Mouse (Mus musculus) hindbrain, embryonic 14.5 days (tissue): ENCODE measurements around the gene Lyar. TPM values are rescaled to one million over a fixed set of nuclear protein-coding genes. Genes with fewer than 3 reads are reported as not detected.

Experiments
- ATAC-seq: fragments of 200-750 bp; cut with Nextera tagmentation; 2 replicates; pipeline ENCODE4 v1.8.0; 2017; ENCODE audit warnings: moderate number of reproducible peaks, mild to moderate bottlenecking, moderate TSS enrichment, moderate library complexity; ENCODE audit not compliant: low FRiP score
- DNase-seq: peaks from one replicate; pipeline ENCODE4 v3.0.0-alpha.2; 2015; ENCODE audit warnings: low spot score
- H3K27ac ChIP-seq: fragments of 300-500 bp; sonication (generic); 2 replicates; pipeline ENCODE4 v1.5.1; 2014; ENCODE audit warnings: mild to moderate bottlenecking, moderate library complexity
- H3K27me3 ChIP-seq: fragments of 300-500 bp; sonication (generic); 2 replicates; pipeline ENCODE4 v1.6.1; 2014; ENCODE audit warnings: mild to moderate bottlenecking, low read length, mixed read lengths; ENCODE audit not compliant: control insufficient read depth, insufficient read depth
- H3K36me3 ChIP-seq: fragments of 300-500 bp; sonication (generic); replicated peaks from 2 replicates; pipeline ENCODE4 v1.6.1; 2014; ENCODE audit not compliant: control insufficient read depth, insufficient read depth
- H3K4me1 ChIP-seq: fragments of 300-500 bp; sonication (generic); replicated peaks from 2 replicates; pipeline ENCODE4 v1.6.1; 2014; ENCODE audit warnings: antibody characterized with exemption, low read length, mixed read lengths; ENCODE audit not compliant: control insufficient read depth, insufficient read depth
- H3K4me2 ChIP-seq: fragments of 300-500 bp; sonication (generic); replicated peaks from 2 replicates; pipeline ENCODE4 v1.6.1; 2014; ENCODE audit warnings: mild to moderate bottlenecking, moderate library complexity
- H3K4me3 ChIP-seq: fragments of 300-500 bp; sonication (generic); replicated peaks from 2 replicates; pipeline ENCODE4 v1.5.1; 2014; ENCODE audit warnings: mild to moderate bottlenecking, low read length
- H3K9ac ChIP-seq: fragments of 300-500 bp; sonication (generic); 2 replicates; pipeline ENCODE4 v1.6.1; 2014
- H3K9me3 ChIP-seq: fragments of 300-500 bp; sonication (generic); 2 replicates; pipeline ENCODE4 v1.6.1; 2016; ENCODE audit warnings: low read length; ENCODE audit not compliant: control insufficient read depth
- WGBS: fragments of 180-500 bp; shearing (Covaris S2); extraction: QIAGEN DNeasy Blood & Tissue Kit; methylation state at CpG from one replicate; pipeline ENCODE4 v1.1.7; 2014; 5-methylcytosine and 5-hydroxymethylcytosine counted together
- polyA plus RNA-seq: library from polyadenylated mRNA; unstranded; fragments of >200 nt; fragmentation: Nextera tagmentation; extraction: Ambion mirVana; gene quantifications from 2 replicates; pipeline ENCODE4 v1.2.1, GENCODE M21; 2014

The Lyar gene
- polyA plus RNA-seq, 1 experiment from 2014 or later: 33.5 TPM

DNA sequence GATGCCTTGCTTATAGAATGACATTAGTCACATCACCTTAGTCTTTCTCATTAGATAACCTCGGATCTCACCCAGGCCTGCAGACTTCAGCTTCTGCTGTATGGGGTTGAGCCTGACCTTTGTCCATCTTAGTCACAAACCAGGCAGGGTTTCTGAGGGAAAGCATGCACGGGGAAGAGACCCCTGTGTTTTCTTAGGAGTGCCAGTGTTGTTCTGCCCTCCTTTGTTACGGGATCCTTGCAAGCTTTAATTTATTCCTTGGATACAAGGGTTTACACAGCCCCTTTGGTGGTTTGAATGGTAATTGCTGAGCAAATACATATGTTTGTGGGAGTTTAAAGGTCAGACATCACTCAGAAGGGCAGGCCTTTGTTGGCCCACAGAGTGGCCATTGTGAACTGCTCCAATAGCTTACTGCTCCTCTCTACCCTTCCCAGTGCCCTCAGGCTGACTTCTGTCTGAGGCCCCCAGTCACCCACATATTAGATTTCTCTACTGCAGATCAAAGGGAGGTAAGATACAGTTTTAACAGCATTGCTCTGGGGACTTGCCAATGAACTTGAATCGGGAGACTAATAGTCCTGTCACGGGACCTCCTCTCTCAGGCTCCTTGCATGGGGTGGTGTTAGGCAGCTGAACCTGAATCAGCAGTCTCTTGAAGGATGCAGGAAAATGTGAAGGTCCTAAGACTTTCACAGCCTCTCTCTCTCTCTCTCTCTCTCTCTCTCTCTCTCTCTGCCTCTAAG lies 20.6 kb downstream of the Lyar start:
- DNase-seq (no peak), ATAC-seq (peak; percentile 51; the same call in 1 of the 2 replicates)
- no peak overlapping the region for H3K9ac ChIP-seq
- H3K27ac ChIP-seq: no peak overlapping the region
- H3K4me3 ChIP-seq: no peak overlapping the region
- WGBS: 7% methylated on average over 5 of the region's 5 CpGs
- no peaks in the 10 kb centered on the region for H3K27me3 ChIP-seq
- H3K4me2 ChIP-seq: no peak overlapping the region
- no peaks in the 10 kb centered on the region for H3K36me3 ChIP-seq
- H3K4me1 ChIP-seq: no peaks in the 10 kb centered on the region
- no peaks in the 10 kb centered on the region for H3K9me3 ChIP-seq

DNA sequence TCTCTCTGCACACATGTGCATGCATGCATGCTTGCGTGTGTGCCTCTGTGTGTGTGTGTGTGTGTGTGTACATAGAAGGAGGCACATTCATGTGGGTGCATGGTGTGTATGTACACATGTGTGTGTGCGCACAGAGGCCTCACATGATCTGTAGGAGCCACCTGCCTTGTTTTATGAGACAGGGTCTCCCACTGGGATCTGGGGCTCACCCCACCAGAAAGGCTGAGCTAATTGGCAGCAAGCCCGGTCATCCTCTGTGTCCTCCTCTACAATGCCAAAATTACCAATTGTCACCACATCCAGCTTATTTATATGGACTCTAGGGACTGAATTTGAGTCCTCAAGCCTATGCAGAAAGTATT lies 21.2 kb downstream of the Lyar start:
- Histone ChIP-seq H3K4me3 (no peak overlapping the region), H3K4me1 (no peaks in the 10 kb centered on the region), H3K36me3 (no peaks in the 10 kb centered on the region), H3K9ac (no peak overlapping the region), H3K27me3 (no peaks in the 10 kb centered on the region), H3K4me2 (no peak overlapping the region), H3K9me3 (no peaks in the 10 kb centered on the region), H3K27ac (no peak overlapping the region)
- 57% methylated on average over 3 of the region's 3 CpGs for WGBS
- ATAC-seq (peak; percentile 46; the same call in 1 of the 2 replicates), DNase-seq (no peak)

DNA sequence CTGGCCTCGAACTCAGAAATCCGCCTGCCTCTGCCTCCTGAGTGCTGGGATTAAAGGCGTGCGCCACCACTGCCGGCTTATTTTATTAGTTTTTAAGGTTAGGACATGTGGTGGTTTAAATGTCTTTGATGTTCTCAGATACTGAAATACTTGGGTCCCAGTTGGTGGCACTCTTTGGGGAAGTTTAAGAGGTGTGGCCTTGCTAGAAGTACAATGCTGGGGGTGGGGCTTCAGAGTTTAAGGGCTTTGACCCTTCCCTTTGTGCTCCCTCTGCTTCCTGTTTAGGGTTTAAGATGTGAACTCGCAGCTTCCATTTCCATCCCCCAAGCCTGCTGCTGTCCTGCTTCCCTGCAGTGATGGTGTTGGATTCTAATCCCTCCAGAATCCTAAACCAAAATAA lies 21.7 kb downstream of the Lyar start:
- DNase-seq: no peak
- Histone ChIP-seq H3K9ac (no peak overlapping the region), H3K4me3 (no peak overlapping the region), H3K27ac (no peak overlapping the region), H3K36me3 (no peaks in the 10 kb centered on the region), H3K9me3 (no peaks in the 10 kb centered on the region), H3K4me2 (no peak overlapping the region), H3K4me1 (no peaks in the 10 kb centered on the region), H3K27me3 (no peaks in the 10 kb centered on the region)
- no peak for ATAC-seq
- 79% methylated on average over 6 of the region's 6 CpGs for WGBS

DNA sequence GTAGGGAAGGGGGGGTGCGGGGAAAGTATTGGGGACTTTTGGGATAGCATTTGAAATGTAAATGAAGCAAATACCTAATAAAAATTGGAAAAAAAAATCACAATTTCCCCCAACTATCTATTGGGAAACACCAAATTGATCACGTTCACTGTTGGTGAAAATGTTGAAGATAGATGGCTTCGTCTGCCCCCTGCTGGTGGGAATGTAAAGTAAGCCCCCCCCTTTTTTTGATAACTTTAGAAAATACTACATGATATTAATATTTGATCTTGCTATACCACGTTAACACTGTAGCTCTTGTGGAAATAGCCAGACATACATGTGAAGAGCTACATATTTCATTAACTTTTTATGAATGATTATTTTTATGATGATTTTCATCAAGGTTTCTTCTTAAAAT lies 34.9 kb downstream of the Lyar start:
- Histone ChIP-seq H3K9me3 (no peaks in the 10 kb centered on the region), H3K4me1 (no peaks in the 10 kb centered on the region), H3K27ac (no peak overlapping the region), H3K27me3 (no peaks in the 10 kb centered on the region), H3K36me3 (no peaks in the 10 kb centered on the region), H3K9ac (no peak overlapping the region), H3K4me2 (no peak overlapping the region), H3K4me3 (no peak overlapping the region)
- DNase-seq (no peak), ATAC-seq (no peak)
- WGBS: 50% methylated on average over 4 of the region's 4 CpGs

DNA sequence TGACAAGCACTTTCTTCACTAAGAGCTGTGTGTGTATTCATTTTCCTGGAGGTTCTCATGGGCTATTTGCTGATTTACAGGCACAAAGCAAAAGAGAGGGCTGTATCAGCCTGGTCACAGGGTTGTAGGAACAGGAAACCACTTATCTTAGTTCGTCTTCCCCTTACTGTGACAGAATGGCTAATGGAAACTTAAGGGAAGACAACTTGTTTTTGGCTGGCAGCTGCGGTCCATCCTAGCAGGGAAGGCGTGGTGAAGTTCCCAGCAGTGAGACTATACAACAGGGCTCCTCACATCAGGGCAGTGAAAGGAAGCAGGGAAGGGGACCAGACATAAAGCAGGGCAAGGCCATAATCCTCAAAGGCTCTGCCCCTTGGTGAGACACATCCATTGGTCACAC lies 35.4 kb downstream of the Lyar start:
- H3K36me3 ChIP-seq: no peaks in the 10 kb centered on the region
- H3K9me3 ChIP-seq: no peaks in the 10 kb centered on the region
- no peak overlapping the region for H3K4me2 ChIP-seq
- no peak for DNase-seq
- 80% methylated on average over 3 of the region's 3 CpGs for WGBS
- H3K27ac ChIP-seq: no peak overlapping the region
- no peak overlapping the region for H3K4me3 ChIP-seq
- no peaks in the 10 kb centered on the region for H3K27me3 ChIP-seq
- ATAC-seq: no peak
- H3K4me1 ChIP-seq: no peaks in the 10 kb centered on the region
- H3K9ac ChIP-seq: no peak overlapping the region

DNA sequence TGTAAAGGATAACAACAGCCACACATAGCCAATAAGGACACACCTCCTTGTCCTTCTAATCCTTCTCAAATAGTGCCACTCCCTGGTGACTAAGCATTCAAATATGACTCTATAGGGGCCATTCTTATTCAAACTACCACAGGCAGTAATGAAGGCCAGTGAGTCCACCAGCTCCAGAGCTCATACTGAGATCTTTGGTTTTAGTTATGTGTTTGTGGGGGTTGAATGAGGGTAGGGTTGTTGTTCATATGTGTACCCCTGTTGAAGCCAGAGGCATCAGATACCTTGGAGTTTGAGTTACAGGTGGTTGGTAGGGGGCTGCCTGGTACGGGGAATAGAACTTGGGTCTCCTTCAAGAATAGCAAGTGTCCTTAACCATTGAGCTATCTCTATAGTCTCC lies 36.3 kb downstream of the Lyar start:
- H3K36me3 ChIP-seq: no peaks in the 10 kb centered on the region
- no peaks in the 10 kb centered on the region for H3K9me3 ChIP-seq
- H3K9ac ChIP-seq: no peak overlapping the region
- no peak overlapping the region for H3K4me2 ChIP-seq
- no peaks in the 10 kb centered on the region for H3K27me3 ChIP-seq
- WGBS: 93% methylated on average over 1 of the region's 1 CpGs
- H3K27ac ChIP-seq: no peak overlapping the region
- no peak for ATAC-seq
- no peak for DNase-seq
- H3K4me3 ChIP-seq: no peak overlapping the region
- H3K4me1 ChIP-seq: peaks cover 7% of the 10 kb centered on the region; the same call in 1 of the 2 replicates

DNA sequence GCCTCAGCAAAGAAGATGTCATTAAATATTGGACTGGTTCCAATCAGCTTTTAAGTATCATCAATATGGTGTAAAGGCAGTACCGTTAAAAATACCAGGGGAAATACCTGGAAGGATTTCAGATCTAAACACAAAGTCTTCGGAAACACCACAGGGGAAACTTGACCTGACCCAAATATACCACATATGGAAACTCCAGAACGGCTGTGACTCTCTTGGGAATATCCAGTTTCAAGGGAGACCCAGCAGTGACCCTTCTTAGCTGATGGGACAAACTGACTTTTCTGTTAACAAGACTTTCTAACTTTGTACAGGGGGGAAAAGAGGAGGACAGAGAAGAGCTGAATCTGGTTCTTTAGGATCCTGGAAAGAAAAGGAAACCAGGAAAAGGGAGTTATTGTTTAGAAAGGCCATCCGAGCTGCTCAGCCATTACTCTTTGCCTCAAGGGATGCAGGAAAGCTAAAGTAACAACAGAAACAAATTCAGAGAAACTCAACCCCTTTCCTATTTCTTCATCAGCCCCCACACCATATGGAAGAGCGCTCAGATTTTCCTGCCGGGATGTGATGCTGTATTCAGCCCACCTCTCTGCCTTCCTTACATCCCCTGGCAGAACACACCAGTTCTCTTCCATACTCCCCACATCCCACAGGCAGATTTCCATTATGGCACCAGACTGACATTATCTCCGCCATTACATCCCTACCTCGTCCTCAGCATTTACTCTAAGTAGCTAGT lies 37.9 kb downstream of the Lyar start:
- WGBS: 80% methylated on average over 8 of the region's 8 CpGs
- no peak for ATAC-seq
- H3K4me1 ChIP-seq: peaks cover 7% of the 10 kb centered on the region; the same call in 1 of the 2 replicates

DNA sequence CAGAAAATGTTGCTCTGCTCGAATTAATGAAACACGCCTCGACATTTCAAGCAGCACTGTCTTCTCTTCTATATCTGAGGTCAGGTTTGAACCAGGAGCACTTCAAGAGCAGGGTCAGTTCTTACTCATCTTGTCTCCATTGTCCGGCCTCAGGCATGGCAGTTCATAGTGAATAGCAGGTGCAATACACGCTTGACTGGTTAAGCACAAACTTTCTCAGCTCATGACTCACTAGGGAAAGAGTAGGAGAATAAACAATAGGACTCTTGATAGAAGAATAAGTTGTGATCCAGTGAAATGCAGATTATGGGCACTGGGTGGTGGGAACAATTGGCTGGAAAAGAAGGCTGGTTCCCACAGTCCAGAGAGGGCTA lies 38.5 kb downstream of the Lyar start:
- H3K27ac ChIP-seq: no peak overlapping the region
- no peaks in the 10 kb centered on the region for H3K27me3 ChIP-seq
- H3K9me3 ChIP-seq: no peaks in the 10 kb centered on the region
- 81% methylated on average over 5 of the region's 5 CpGs for WGBS
- ATAC-seq (no peak), DNase-seq (no peak)
- peaks cover 16% of the 10 kb centered on the region for H3K36me3 ChIP-seq
- peaks cover 7% of the 10 kb centered on the region; the same call in 1 of the 2 replicates for H3K4me1 ChIP-seq
- no peak overlapping the region for H3K9ac ChIP-seq
- H3K4me3 ChIP-seq: no peak overlapping the region
- H3K4me2 ChIP-seq: no peak overlapping the region

More for the DNA sequence above, 37.9 kb downstream of the Lyar start:
- Histone ChIP-seq H3K27me3 (no peaks in the 10 kb centered on the region), H3K9me3 (no peaks in the 10 kb centered on the region), H3K27ac (no peak overlapping the region), H3K4me3 (no peak overlapping the region), H3K9ac (no peak overlapping the region), H3K4me2 (no peak overlapping the region), H3K36me3 (peaks cover 10% of the 10 kb centered on the region)
- no peak for DNase-seq

DNA sequence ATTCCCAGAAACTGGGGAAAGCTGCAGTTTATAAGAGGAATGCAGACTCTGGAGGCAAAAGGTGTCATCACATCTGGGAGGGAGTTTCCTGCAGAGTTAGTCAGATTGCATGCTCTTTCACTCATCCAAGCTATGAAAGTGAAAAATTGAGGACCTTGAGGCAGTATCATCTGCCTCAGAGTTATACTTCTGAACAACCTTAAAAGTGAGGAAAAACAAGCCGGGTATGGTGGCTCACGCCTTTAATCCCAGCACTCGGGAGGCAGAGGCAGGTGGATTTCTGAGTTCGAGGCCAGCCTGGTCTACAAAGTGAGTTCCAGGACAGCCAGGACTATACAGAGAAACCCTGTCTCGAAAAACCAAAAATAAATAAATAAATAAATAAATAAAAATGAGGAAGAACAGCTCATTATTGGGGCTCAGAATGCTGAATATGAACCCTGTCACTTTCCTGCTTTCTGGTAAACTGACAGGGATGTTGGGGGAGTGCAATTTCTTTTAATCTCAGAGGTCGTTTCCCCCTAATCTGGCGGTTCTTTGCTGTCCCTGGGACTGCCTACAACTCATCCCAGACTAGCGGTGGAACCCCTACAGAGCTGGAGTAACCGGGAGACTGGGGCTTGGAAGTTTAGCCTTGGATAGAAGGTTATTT lies 39.3 kb downstream of the Lyar start:
- H3K36me3 ChIP-seq: peaks cover 24% of the 10 kb centered on the region
- peaks cover 7% of the 10 kb centered on the region; the same call in 1 of the 2 replicates for H3K4me1 ChIP-seq
- H3K4me2 ChIP-seq: peak overlapping the region; percentile 59
- WGBS: 43% methylated on average over 9 of the region's 9 CpGs
- peak overlapping the region; percentile 73 for H3K4me3 ChIP-seq
- no peak; the same call in none of the 2 replicates for ATAC-seq
- H3K9ac ChIP-seq: peak overlapping the region; percentile 74
- no peaks in the 10 kb centered on the region for H3K9me3 ChIP-seq
- peak overlapping the region; percentile 86 for H3K27ac ChIP-seq
- H3K27me3 ChIP-seq: no peaks in the 10 kb centered on the region
- no peak for DNase-seq
